Mouse (Mus musculus): ENCODE data around the gene Mocs2. TPM values are rescaled to one million over a fixed set of nuclear protein-coding genes. Genes with fewer than 3 reads are reported as not detected.

The Mocs2 gene
- polyA plus RNA-seq, 1 experiment from 2014 or later = 104 TPM

GRCm38 (mm10) chr13:114825377-114825855, 7.4 kb downstream of the Mocs2 start:
- no peaks in the 10 kb centered on the region for H3K4me1 ChIP-seq (ENCODE audit: control insufficient read depth, insufficient read depth, low read length)
- peaks cover 74% of the 10 kb centered on the region for H3K36me3 ChIP-seq (ENCODE audit: control insufficient read depth, insufficient read depth, low read length)
- H3K27ac ChIP-seq (replicated peaks; ENCODE audit: low read depth, low read length) = no peak overlapping the region
- H3K4me2 ChIP-seq (ENCODE audit: low read depth, low read length) = no peak overlapping the region
- ATAC-seq (ENCODE audit: low read depth) = no peak
- 92% methylated on average over 6 of the region's 6 CpGs for WGBS
- H3K9me3 ChIP-seq (ENCODE audit: control insufficient read depth, low read length) = no peaks in the 10 kb centered on the region
- no peak overlapping the region for H3K4me3 ChIP-seq (ENCODE audit: low read depth, low read length)
- no peak overlapping the region for H3K9ac ChIP-seq (ENCODE audit: low read depth, low read length)
- H3K27me3 ChIP-seq (replicated peaks; ENCODE audit: control insufficient read depth, insufficient read depth, low read length) = no peaks in the 10 kb centered on the region
- DNase-seq (ENCODE audit: low spot score) = no peak

GRCm38 (mm10) chr13:114831367-114831833, 13.4 kb downstream of the Mocs2 start:
- DNase-seq (ENCODE audit: low spot score) = peak; percentile 48

DNA sequence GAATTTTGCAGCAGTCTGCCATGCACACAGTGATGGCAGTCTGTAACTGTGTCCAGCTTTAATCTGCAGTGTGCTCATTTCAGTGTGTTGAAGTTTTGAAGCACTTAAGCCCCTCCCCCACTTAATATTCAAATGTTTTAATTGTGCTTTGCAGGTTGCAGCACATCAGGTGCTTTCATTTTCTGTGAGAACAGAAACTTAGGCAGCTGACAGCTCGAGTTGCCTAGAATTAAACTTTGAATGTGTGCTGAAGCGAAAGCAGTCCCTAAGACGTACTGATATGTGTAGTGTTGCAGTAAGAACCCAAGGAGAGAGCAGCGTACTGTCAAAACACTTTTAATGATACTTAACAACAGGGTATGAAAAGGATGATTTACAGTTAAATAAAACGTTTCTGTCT, 14.7 kb downstream of the Mocs2 start:
- WGBS = 69% methylated on average over 5 of the region's 5 CpGs
- Histone ChIP-seq H3K4me3 (ENCODE audit: low read depth, low read length) (no peak overlapping the region), H3K27me3 (replicated peaks; ENCODE audit: control insufficient read depth, insufficient read depth, low read length) (no peaks in the 10 kb centered on the region), H3K27ac (replicated peaks; ENCODE audit: low read depth, low read length) (no peak overlapping the region), H3K4me2 (ENCODE audit: low read depth, low read length) (no peak overlapping the region), H3K9ac (ENCODE audit: low read depth, low read length) (no peak overlapping the region), H3K36me3 (ENCODE audit: control insufficient read depth, insufficient read depth, low read length) (peaks cover 37% of the 10 kb centered on the region), H3K9me3 (ENCODE audit: control insufficient read depth, low read length) (no peaks in the 10 kb centered on the region), H3K4me1 (ENCODE audit: control insufficient read depth, insufficient read depth, low read length) (peaks cover 4% of the 10 kb centered on the region)
- DNase-seq (ENCODE audit: low spot score) (no peak), ATAC-seq (ENCODE audit: low read depth) (no peak)

More at GRCm38 (mm10) chr13:114831367-114831833, 13.4 kb downstream of the Mocs2 start:
- H3K4me1 ChIP-seq (ENCODE audit: control insufficient read depth, insufficient read depth, low read length) = no peaks in the 10 kb centered on the region
- no peak for ATAC-seq (ENCODE audit: low read depth)
- 79% methylated on average over 4 of the region's 4 CpGs for WGBS
- H3K9ac ChIP-seq (ENCODE audit: low read depth, low read length) = no peak overlapping the region
- no peaks in the 10 kb centered on the region for H3K9me3 ChIP-seq (ENCODE audit: control insufficient read depth, low read length)
- H3K4me3 ChIP-seq (ENCODE audit: low read depth, low read length) = no peak overlapping the region
- H3K27me3 ChIP-seq (replicated peaks; ENCODE audit: control insufficient read depth, insufficient read depth, low read length) = no peaks in the 10 kb centered on the region
- peaks cover 44% of the 10 kb centered on the region for H3K36me3 ChIP-seq (ENCODE audit: control insufficient read depth, insufficient read depth, low read length)
- no peak overlapping the region for H3K27ac ChIP-seq (replicated peaks; ENCODE audit: low read depth, low read length)
- H3K4me2 ChIP-seq (ENCODE audit: low read depth, low read length) = no peak overlapping the region

DNA sequence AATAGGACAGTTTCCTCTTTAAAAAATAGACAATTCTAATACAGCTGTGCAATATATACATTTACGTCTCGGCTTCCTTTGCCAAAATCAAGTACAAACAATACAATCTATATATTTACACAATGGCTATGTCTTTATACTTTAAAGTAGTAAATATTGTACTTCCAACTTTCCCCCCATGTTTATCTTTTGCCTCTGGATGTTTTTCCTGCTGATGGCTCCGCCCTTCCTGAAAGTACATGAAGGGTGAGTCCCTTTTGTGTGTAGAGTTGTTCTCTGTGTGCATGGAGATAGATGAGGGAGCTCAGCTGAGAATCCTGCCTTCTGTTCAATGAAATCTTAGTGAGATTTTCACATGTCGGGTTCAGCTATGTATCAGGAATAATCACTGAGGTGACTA, 15.3 kb downstream of the Mocs2 start:
- DNase-seq (ENCODE audit: low spot score) = no peak
- WGBS = 88% methylated on average over 4 of the region's 4 CpGs

GRCm38 (mm10) chr13:114834580-114834979, 16.5 kb downstream of the Mocs2 start:
- WGBS = 64% methylated on average over 2 of the region's 2 CpGs
- H3K9ac ChIP-seq (ENCODE audit: low read depth, low read length) = no peak overlapping the region
- no peak for DNase-seq (ENCODE audit: low spot score)

More for the DNA sequence above, 15.3 kb downstream of the Mocs2 start:
- ATAC-seq (ENCODE audit: low read depth) = no peak
- Histone ChIP-seq H3K27me3 (replicated peaks; ENCODE audit: control insufficient read depth, insufficient read depth, low read length) (no peaks in the 10 kb centered on the region), H3K27ac (replicated peaks; ENCODE audit: low read depth, low read length) (no peak overlapping the region), H3K4me1 (ENCODE audit: control insufficient read depth, insufficient read depth, low read length) (peaks cover 9% of the 10 kb centered on the region), H3K9me3 (ENCODE audit: control insufficient read depth, low read length) (no peaks in the 10 kb centered on the region), H3K36me3 (ENCODE audit: control insufficient read depth, insufficient read depth, low read length) (peaks cover 31% of the 10 kb centered on the region), H3K4me2 (ENCODE audit: low read depth, low read length) (no peak overlapping the region), H3K9ac (ENCODE audit: low read depth, low read length) (no peak overlapping the region), H3K4me3 (ENCODE audit: low read depth, low read length) (no peak overlapping the region)

DNA sequence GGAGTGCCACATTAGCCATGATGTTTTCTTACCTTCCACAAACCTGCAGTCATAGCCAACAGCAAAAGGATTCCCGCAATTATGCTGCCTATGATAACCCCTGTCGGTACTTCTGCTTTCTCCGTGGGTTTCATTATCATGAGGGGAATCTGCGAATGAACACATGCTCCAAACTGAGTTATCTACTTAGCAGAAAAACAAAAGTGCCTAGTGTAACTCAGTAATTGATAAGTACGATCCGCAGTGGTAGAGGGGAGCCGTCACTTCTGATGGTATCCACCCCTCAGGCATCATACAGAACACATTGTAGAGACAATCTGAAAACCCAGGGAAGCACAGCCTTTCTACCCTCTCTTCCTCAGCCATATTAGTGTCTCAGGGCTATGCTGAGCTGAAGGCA, 19.0 kb downstream of the Mocs2 start:
- Histone ChIP-seq H3K4me2 (ENCODE audit: low read depth, low read length) (no peak overlapping the region), H3K27ac (replicated peaks; ENCODE audit: low read depth, low read length) (peak overlapping the region; percentile 15; the same call in 1 of the 2 replicates), H3K4me3 (ENCODE audit: low read depth, low read length) (no peak overlapping the region), H3K27me3 (replicated peaks; ENCODE audit: control insufficient read depth, insufficient read depth, low read length) (no peaks in the 10 kb centered on the region), H3K9me3 (ENCODE audit: control insufficient read depth, low read length) (no peaks in the 10 kb centered on the region), H3K4me1 (ENCODE audit: control insufficient read depth, insufficient read depth, low read length) (peaks cover 20% of the 10 kb centered on the region), H3K36me3 (ENCODE audit: control insufficient read depth, insufficient read depth, low read length) (0 out of 2 replicates have a peak, but pooled peaks cover 5% of the 10 kb centered on the region), H3K9ac (ENCODE audit: low read depth, low read length) (no peak overlapping the region)
- 79% methylated on average over 7 of the region's 7 CpGs for WGBS
- no peak for DNase-seq (ENCODE audit: low spot score)
- no peak for ATAC-seq (ENCODE audit: low read depth)

More at GRCm38 (mm10) chr13:114834580-114834979, 16.5 kb downstream of the Mocs2 start:
- Histone ChIP-seq H3K4me2 (ENCODE audit: low read depth, low read length) (no peak overlapping the region), H3K4me3 (ENCODE audit: low read depth, low read length) (no peak overlapping the region), H3K9me3 (ENCODE audit: control insufficient read depth, low read length) (no peaks in the 10 kb centered on the region), H3K4me1 (ENCODE audit: control insufficient read depth, insufficient read depth, low read length) (peaks cover 20% of the 10 kb centered on the region), H3K36me3 (ENCODE audit: control insufficient read depth, insufficient read depth, low read length) (peaks cover 23% of the 10 kb centered on the region), H3K27ac (replicated peaks; ENCODE audit: low read depth, low read length) (no peak overlapping the region), H3K27me3 (replicated peaks; ENCODE audit: control insufficient read depth, insufficient read depth, low read length) (no peaks in the 10 kb centered on the region)
- ATAC-seq (ENCODE audit: low read depth) = no peak

GRCm38 (mm10) chr13:114838535-114838990, 20.5 kb downstream of the Mocs2 start:
- ATAC-seq (ENCODE audit: low read depth) = peak; percentile 83
- Histone ChIP-seq H3K27me3 (replicated peaks; ENCODE audit: control insufficient read depth, insufficient read depth, low read length) (no peaks in the 10 kb centered on the region), H3K4me2 (ENCODE audit: low read depth, low read length) (peak overlapping the region; percentile 3; the same call in 1 of the 2 replicates), H3K9ac (ENCODE audit: low read depth, low read length) (no peak overlapping the region), H3K36me3 (ENCODE audit: control insufficient read depth, insufficient read depth, low read length) (0 out of 2 replicates have a peak, but pooled peaks cover 5% of the 10 kb centered on the region), H3K27ac (replicated peaks; ENCODE audit: low read depth, low read length) (peak overlapping the region; percentile 77), H3K9me3 (ENCODE audit: control insufficient read depth, low read length) (no peaks in the 10 kb centered on the region), H3K4me3 (ENCODE audit: low read depth, low read length) (no peak overlapping the region), H3K4me1 (ENCODE audit: control insufficient read depth, insufficient read depth, low read length) (peaks cover 20% of the 10 kb centered on the region)
- DNase-seq (ENCODE audit: low spot score) = peak; percentile 75
- WGBS = 21% methylated on average over 5 of the region's 5 CpGs

- H3K27ac ChIP-seq (replicated peaks; ENCODE audit: low read depth, low read length) = peak overlapping the region; percentile 77
- 41% methylated on average over 9 of the region's 9 CpGs for WGBS
- H3K4me1 ChIP-seq (ENCODE audit: control insufficient read depth, insufficient read depth, low read length) = peaks cover 20% of the 10 kb centered on the region
- H3K9ac ChIP-seq (ENCODE audit: low read depth, low read length) = no peak overlapping the region
- ATAC-seq (ENCODE audit: low read depth) (peak; percentile 53), DNase-seq (ENCODE audit: low spot score) (peak; percentile 60)
- H3K9me3 ChIP-seq (ENCODE audit: control insufficient read depth, low read length) = no peaks in the 10 kb centered on the region
- H3K4me2 ChIP-seq (ENCODE audit: low read depth, low read length) = no peak overlapping the region
- H3K36me3 ChIP-seq (ENCODE audit: control insufficient read depth, insufficient read depth, low read length) = 0 out of 2 replicates have a peak, but pooled peaks cover 5% of the 10 kb centered on the region
- no peak overlapping the region for H3K4me3 ChIP-seq (ENCODE audit: low read depth, low read length)
- H3K27me3 ChIP-seq (replicated peaks; ENCODE audit: control insufficient read depth, insufficient read depth, low read length) = no peaks in the 10 kb centered on the region
Observed at GRCm38 (mm10) chr13:114839098-114839497, 21.1 kb downstream of the Mocs2 start.

GRCm38 (mm10) chr13:114840545-114840944, 22.5 kb downstream of the Mocs2 start:
- WGBS = 78% methylated on average over 4 of the region's 4 CpGs
- H3K27ac ChIP-seq (replicated peaks; ENCODE audit: low read depth, low read length) = no peak overlapping the region
- no peaks in the 10 kb centered on the region for H3K9me3 ChIP-seq (ENCODE audit: control insufficient read depth, low read length)

More at GRCm38 (mm10) chr13:114840545-114840944, 22.5 kb downstream of the Mocs2 start:
- Histone ChIP-seq H3K4me3 (ENCODE audit: low read depth, low read length) (no peak overlapping the region), H3K4me2 (ENCODE audit: low read depth, low read length) (no peak overlapping the region), H3K27me3 (replicated peaks; ENCODE audit: control insufficient read depth, insufficient read depth, low read length) (no peaks in the 10 kb centered on the region), H3K4me1 (ENCODE audit: control insufficient read depth, insufficient read depth, low read length) (peaks cover 20% of the 10 kb centered on the region), H3K36me3 (ENCODE audit: control insufficient read depth, insufficient read depth, low read length) (0 out of 2 replicates have a peak, but pooled peaks cover 5% of the 10 kb centered on the region), H3K9ac (ENCODE audit: low read depth, low read length) (no peak overlapping the region)
- no peak for ATAC-seq (ENCODE audit: low read depth)
- no peak for DNase-seq (ENCODE audit: low spot score)
